Mouse (Mus musculus) lung, postnatal 10 days (tissue): ENCODE measurements around the gene Lamtor3.
A peak's percentile ranks its signal among the peaks of the same experiment; 100 is the strongest.
"Not testable (repeated sequence)": the region's sequence is repeated elsewhere in the genome, so short reads cannot be mapped to it uniquely, and the experiment has no call there.

Source experiments
- DNase-seq: peaks from one replicate; pipeline ENCODE4 v3.0.0; 2021

Lamtor3 gene

GRCm38 (mm10) chr3:137935570-137936525, 17.5 kb downstream of the Lamtor3 start:
- no peak for DNase-seq

GRCm38 (mm10) chr3:137936541-137936940, 18.2 kb downstream of the Lamtor3 start:
- peak; percentile 40 for DNase-seq

- peak; percentile 79 for DNase-seq
Measured at GRCm38 (mm10) chr3:137938608-137939007, 20.3 kb downstream of the Lamtor3 start.

GRCm38 (mm10) chr3:137940757-137941156, 22.5 kb downstream of the Lamtor3 start:
- no peak for DNase-seq

- DNase-seq: no peak
Measured at GRCm38 (mm10) chr3:137941555-137941954, 23.2 kb downstream of the Lamtor3 start.

- no peak for DNase-seq
Measured at GRCm38 (mm10) chr3:137942098-137942622, 23.9 kb downstream of the Lamtor3 start.

GRCm38 (mm10) chr3:137943737-137944154, 25.4 kb downstream of the Lamtor3 start:
- no peak for DNase-seq

- DNase-seq: no peak
Measured at GRCm38 (mm10) chr3:137946827-137947226, 28.5 kb downstream of the Lamtor3 start.

GRCm38 (mm10) chr3:137947525-137947924, 29.2 kb downstream of the Lamtor3 start:
- no peak for DNase-seq

GRCm38 (mm10) chr3:137950191-137950885, 32.0 kb downstream of the Lamtor3 start:
- DNase-seq: no peak

- DNase-seq: not testable (repeated sequence)
Measured at GRCm38 (mm10) chr3:137951302-137951701, 33.0 kb downstream of the Lamtor3 start.

GRCm38 (mm10) chr3:137951819-137952218, 33.5 kb downstream of the Lamtor3 start:
- DNase-seq: no peak

GRCm38 (mm10) chr3:137952225-137952913, 34.1 kb downstream of the Lamtor3 start:
- peak; percentile 45 for DNase-seq

- peak; percentile 82 for DNase-seq
Measured at GRCm38 (mm10) chr3:137952914-137953880, 34.9 kb downstream of the Lamtor3 start.

GRCm38 (mm10) chr3:137954256-137954916, 36.1 kb downstream of the Lamtor3 start:
- no peak for DNase-seq

- DNase-seq: no peak
Measured at GRCm38 (mm10) chr3:137955560-137956081, 37.3 kb downstream of the Lamtor3 start.

- DNase-seq: no peak
Measured at GRCm38 (mm10) chr3:137957864-137958263, 39.6 kb downstream of the Lamtor3 start.

GRCm38 (mm10) chr3:137958352-137958751, 40.0 kb downstream of the Lamtor3 start:
- DNase-seq: no peak

GRCm38 (mm10) chr3:137959456-137959855, 41.1 kb downstream of the Lamtor3 start:
- DNase-seq: no peak

- no peak for DNase-seq
Measured at GRCm38 (mm10) chr3:137961736-137962385, 43.6 kb downstream of the Lamtor3 start.
